ENCODE assay signal across 10 mouse cellular contexts in the genomic region with DNA sequence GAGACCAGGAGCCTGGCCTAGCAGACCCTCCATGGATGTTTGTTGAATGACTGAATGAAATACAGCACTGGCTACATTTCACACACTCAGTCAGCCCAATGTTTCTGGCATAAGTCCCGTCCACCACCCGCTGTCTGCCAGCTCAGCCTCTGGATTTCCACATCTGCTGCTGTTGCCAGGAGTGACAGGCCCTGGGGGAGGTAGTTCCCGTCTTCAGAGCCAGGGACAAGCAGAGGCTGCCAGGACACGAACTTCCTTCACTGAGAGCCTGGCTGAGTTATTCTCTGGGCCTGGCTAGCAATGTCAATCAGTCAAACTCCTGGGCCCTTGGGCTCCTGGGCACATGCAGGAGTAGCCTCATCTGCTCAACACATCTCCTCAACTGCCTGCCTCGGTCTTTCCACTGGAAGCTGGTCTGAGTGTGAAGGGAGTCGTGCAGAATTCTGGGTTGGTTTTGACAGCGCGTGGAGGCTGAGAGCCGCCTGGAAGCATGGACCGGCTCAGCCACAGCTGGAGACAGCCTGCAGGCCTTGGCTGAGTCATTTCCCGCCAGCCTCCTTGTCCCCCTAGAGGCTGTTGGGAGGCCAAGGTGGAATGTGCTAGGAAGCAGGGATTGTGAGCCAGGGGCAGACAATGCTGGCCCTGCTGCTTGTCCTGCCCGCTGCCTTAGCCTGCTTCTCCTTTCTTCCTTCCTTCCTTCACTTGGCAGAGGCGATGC. TPM values are rescaled to one million over a fixed set of nuclear protein-coding genes. Genes with fewer than 3 reads are reported as not detected.
DNase-seq lines count a peak whose midpoint lies in the region; ATAC-seq and TF ChIP-seq lines count a peak whose summit lies in the region.
"Had no signal": no experiment of that assay in that cellular context is flagged by ENCODE, and none has a peak within 500 bp of the region (broad histone marks: within the 10 kb centered on the region; RNA-seq: fewer than 3 reads in every experiment).

No protein-coding gene starts in this region.

- no peaks in the 10 kb centered on the region for H3K9me3 ChIP-seq in liver, embryonic 11.5 days (ENCODE audit: control insufficient read depth, low read length)
- H3K9me3 ChIP-seq in intestine, postnatal 0 days (ENCODE audit: control insufficient read depth), result no peaks in the 10 kb centered on the region
- H3K9me3 ChIP-seq in lung, postnatal 0 days (ENCODE audit: low read length), result no peaks in the 10 kb centered on the region
- H3K9me3 ChIP-seq: neural tube, embryonic 12.5 days had no signal

- peaks cover 20% of the 10 kb centered on the region for H3K4me1 ChIP-seq in liver, adult 2 months (ENCODE audit: control insufficient read depth, insufficient read depth, low read length)
- H3K4me1 ChIP-seq in liver, embryonic 11.5 days (replicated peaks; ENCODE audit: control insufficient read depth, insufficient read depth, low read length), result no peaks in the 10 kb centered on the region; the same call in 1 of the 2 replicates
- no peaks in the 10 kb centered on the region for H3K4me1 ChIP-seq in intestine, postnatal 0 days (replicated peaks; ENCODE audit: control insufficient read depth, insufficient read depth, low read length)
- H3K4me1 ChIP-seq in lung, postnatal 0 days (ENCODE audit: insufficient read depth, low read depth, low read length), result peaks cover 7% of the 10 kb centered on the region; the same call in 1 of the 2 replicates

- H3K36me3 ChIP-seq in liver, adult 2 months (ENCODE audit: control insufficient read depth, insufficient read depth, low read length), result no peaks in the 10 kb centered on the region
- H3K36me3 ChIP-seq in liver, embryonic 11.5 days (ENCODE audit: control insufficient read depth, insufficient read depth, low read length), result no peaks in the 10 kb centered on the region
- no peaks in the 10 kb centered on the region for H3K36me3 ChIP-seq in intestine, postnatal 0 days (ENCODE audit: control insufficient read depth, insufficient read depth)
- no peaks in the 10 kb centered on the region for H3K36me3 ChIP-seq in lung, postnatal 0 days (ENCODE audit: insufficient read depth, low read length)
- H3K36me3 ChIP-seq: neural tube, embryonic 12.5 days had no signal

- peak overlapping the region; percentile 46 for H3K27ac ChIP-seq in liver, adult 2 months (replicated peaks; ENCODE audit: insufficient read depth, low read depth, low read length)
- H3K27ac ChIP-seq in liver, embryonic 11.5 days (ENCODE audit: low read depth, low read length), result no peak overlapping the region
- no peak overlapping the region for H3K27ac ChIP-seq in intestine, postnatal 0 days (ENCODE audit: low read depth, low read length)
- H3K27ac ChIP-seq in lung, postnatal 0 days (ENCODE audit: low read length), result peak overlapping the region; percentile 79
- H3K27ac ChIP-seq: neural tube, embryonic 12.5 days had no signal

- no peak overlapping the region for H3K4me3 ChIP-seq in liver, adult 2 months (ENCODE audit: insufficient read depth, low read depth, low read length)
- H3K4me3 ChIP-seq in liver, embryonic 11.5 days (ENCODE audit: low read depth, low read length), result no peak overlapping the region
- no peak overlapping the region for H3K4me3 ChIP-seq in intestine, postnatal 0 days (ENCODE audit: low read depth, low read length)
- H3K4me3 ChIP-seq in lung, postnatal 0 days (ENCODE audit: low read depth, low read length), result no peak overlapping the region
- H3K4me3 ChIP-seq: neural tube, embryonic 12.5 days had no signal

- TF ChIP-seq CTCF in liver, adult 2 months (IDR thresholded peaks at IDR 0.05; ENCODE audit: low read depth, low read length), result peak; percentile 29
- peak; percentile 48 for TF ChIP-seq CTCF in intestine, postnatal 0 days (IDR thresholded peaks at IDR 0.05; ENCODE audit: low read depth)
- peak; percentile 58 for TF ChIP-seq CTCF in lung, postnatal 0 days (IDR thresholded peaks at IDR 0.05)

- no peaks in the 10 kb centered on the region for H3K27me3 ChIP-seq in liver, adult 2 months (ENCODE audit: control insufficient read depth, insufficient read depth, low read length)
- no peaks in the 10 kb centered on the region for H3K27me3 ChIP-seq in liver, embryonic 11.5 days (replicated peaks; ENCODE audit: control insufficient read depth, insufficient read depth, low read length)
- H3K27me3 ChIP-seq in intestine, postnatal 0 days (replicated peaks; ENCODE audit: control insufficient read depth, insufficient read depth, low read length), result no peaks in the 10 kb centered on the region
- no peaks in the 10 kb centered on the region for H3K27me3 ChIP-seq in lung, postnatal 0 days (replicated peaks; ENCODE audit: insufficient read depth, low read length)
- H3K27me3 ChIP-seq: neural tube, embryonic 12.5 days had no signal

- TF ChIP-seq EP300 in lung, postnatal 0 days (IDR thresholded peaks at IDR 0.05), result 0 out of 2 replicates have a peak, but pooled peaks have one; percentile 21

- peak; percentile 92 for DNase-seq in liver, adult 2 months (ENCODE audit: extremely low read depth, low read depth, low spot score)
- DNase-seq in liver, embryonic 11.5 days (ENCODE audit: low spot score), result no peak
- peak; percentile 72 to 73 for DNase-seq in adrenal gland, adult 18-20 months (ENCODE audit: low spot score in 2 of 2)
- peak; percentile 88 for DNase-seq in gastrocnemius, postnatal 14 days
- DNase-seq in lung, postnatal 0 days (ENCODE audit: low spot score), result peak; percentile 89
- no peak for DNase-seq in thymus, postnatal 0 days (ENCODE audit: low spot score)
- DNase-seq in retina, embryonic 14.5 days (ENCODE audit: low spot score), result no peak

- peak overlapping the region; percentile 4 for H3K9ac ChIP-seq in liver, adult 2 months (ENCODE audit: low read depth, low read length)
- no peak overlapping the region for H3K9ac ChIP-seq in liver, embryonic 11.5 days (ENCODE audit: low read depth, low read length)
- H3K9ac ChIP-seq in intestine, postnatal 0 days (ENCODE audit: low read depth, low read length), result no peak overlapping the region
- no peak overlapping the region for H3K9ac ChIP-seq in lung, postnatal 0 days (replicated peaks; ENCODE audit: low read depth)
- H3K9ac ChIP-seq: neural tube, embryonic 12.5 days had no signal

- H3K79me2 ChIP-seq in liver, adult 2 months (ENCODE audit: control insufficient read depth, insufficient read depth, low read length), result 0 out of 2 replicates have a peak, but pooled peaks cover 4% of the 10 kb centered on the region

- no peak overlapping the region for H3K4me2 ChIP-seq in liver, embryonic 11.5 days
- H3K4me2 ChIP-seq in intestine, postnatal 0 days (replicated peaks; ENCODE audit: low read depth), result no peak overlapping the region
- H3K4me2 ChIP-seq in lung, postnatal 0 days (replicated peaks; ENCODE audit: low read depth, low read length), result no peak overlapping the region
- H3K4me2 ChIP-seq: neural tube, embryonic 12.5 days had no signal

- 19% methylated on average over 13 of the region's 13 CpGs for WGBS in liver, adult 2 months
- 61% methylated on average over 13 of the region's 13 CpGs for WGBS in liver, embryonic 11.5 days
- WGBS in intestine, postnatal 0 days, result 59% methylated on average over 13 of the region's 13 CpGs
- WGBS in lung, postnatal 0 days, result 26% methylated on average over 13 of the region's 13 CpGs

- TF ChIP-seq POLR2A in liver, adult 2 months (IDR thresholded peaks at IDR 0.05; ENCODE audit: extremely low read depth, insufficient read depth, low read length), result no peak

- intact Hi-C loops in gastrocnemius, postnatal 14 days (cut with DNase I; ENCODE audit: low total_unique reads), result no loop called here

- no peak for ATAC-seq in liver, embryonic 11.5 days (replicated peaks; ENCODE audit: low FRiP score)
- no peak for ATAC-seq in intestine, postnatal 0 days
- ATAC-seq in lung, postnatal 0 days, result peak; percentile 81

RNA-seq across cellular contexts. Expression of a gene that starts 32.1 kb away (rescaled TPM):
- 0.13 and 0.18 TPM in 2 replicates for total RNA-seq in liver, adult 2 months (2014; rRNA removed)
- 2.2 and 2.7 TPM in 2 replicates for polyA plus RNA-seq in liver, adult 2 months (2012; rRNA removed)
- 14.3 and 15.2 TPM in 2 replicates for polyA plus RNA-seq in liver, embryonic 11.5 days (2014; fragmentation: Nextera tagmentation; extraction: Ambion mirVana)
- 1 to 10 TPM; 6.3 to 8.8 TPM for total RNA-seq in adrenal gland, adult 18-20 months (2021)
- total RNA-seq in gastrocnemius, postnatal 14 days (2021), result 1 to 10 TPM; 3.2 to 3.5 TPM
- 5.4 and 8.0 TPM in 2 replicates for polyA plus RNA-seq in intestine, postnatal 0 days (2015; fragmentation: Nextera tagmentation; extraction: Ambion mirVana)
- 55.4 and 63.0 TPM in 2 replicates for polyA plus RNA-seq in lung, postnatal 0 days (2015; fragmentation: Nextera tagmentation; extraction: Ambion mirVana)
- 2.6 and 3.6 TPM in 2 replicates for polyA plus RNA-seq in thymus, postnatal 0 days (2015; fragmentation: Nextera tagmentation; extraction: Ambion mirVana)
- total RNA-seq: hematopoietic stem cell, adult 5-6 weeks had no signal

Comparison
In these comparisons a context has a peak if more than half of its experiments do, and no peak if none do; other contexts are left out.
1. DNase-seq: peak in liver, adult 2 months (single experiment), adrenal gland, adult 18-20 months (2 of 2), gastrocnemius, postnatal 14 days (single experiment) and lung, postnatal 0 days (single experiment); none in liver, embryonic 11.5 days (single experiment), thymus, postnatal 0 days (single experiment) and retina, embryonic 14.5 days (single experiment).
2. H3K27ac ChIP-seq: peak in liver, adult 2 months (single experiment) and lung, postnatal 0 days (single experiment); none in liver, embryonic 11.5 days (single experiment) and intestine, postnatal 0 days (single experiment).
3. Peak in every context shown above with its lines, with median percentiles within 50 percentile points of each other: CTCF ChIP-seq.